Mouse (Mus musculus): Measurements from ENCODE around the gene Camkmt. TPM values are rescaled to one million over a fixed set of nuclear protein-coding genes. Genes with fewer than 3 reads are reported as not detected.
A peak's percentile ranks its signal among the peaks of the same experiment; 100 is the strongest.

Gene Camkmt
- polyA plus RNA-seq, 1 experiment from 2014 or later: 11.4 TPM

- Histone ChIP-seq H3K4me3 (no peak overlapping the region), H3K27me3 (no peaks in the 10 kb centered on the region), H3K4me2 (no peak overlapping the region), H3K36me3 (no peaks in the 10 kb centered on the region), H3K9me3 (no peaks in the 10 kb centered on the region), H3K4me1 (no peaks in the 10 kb centered on the region), H3K27ac (no peak overlapping the region), H3K9ac (no peak overlapping the region)
- WGBS: 51% methylated on average over 8 of the region's 8 CpGs
- no peak for ATAC-seq (ENCODE audit: borderline replicate concordance, extremely low read depth, low FRiP score, low TSS enrichment)
These were observed 352.7 kb downstream of the Camkmt start for GRCm38 (mm10) chr17:85443036-85443435.

DNA sequence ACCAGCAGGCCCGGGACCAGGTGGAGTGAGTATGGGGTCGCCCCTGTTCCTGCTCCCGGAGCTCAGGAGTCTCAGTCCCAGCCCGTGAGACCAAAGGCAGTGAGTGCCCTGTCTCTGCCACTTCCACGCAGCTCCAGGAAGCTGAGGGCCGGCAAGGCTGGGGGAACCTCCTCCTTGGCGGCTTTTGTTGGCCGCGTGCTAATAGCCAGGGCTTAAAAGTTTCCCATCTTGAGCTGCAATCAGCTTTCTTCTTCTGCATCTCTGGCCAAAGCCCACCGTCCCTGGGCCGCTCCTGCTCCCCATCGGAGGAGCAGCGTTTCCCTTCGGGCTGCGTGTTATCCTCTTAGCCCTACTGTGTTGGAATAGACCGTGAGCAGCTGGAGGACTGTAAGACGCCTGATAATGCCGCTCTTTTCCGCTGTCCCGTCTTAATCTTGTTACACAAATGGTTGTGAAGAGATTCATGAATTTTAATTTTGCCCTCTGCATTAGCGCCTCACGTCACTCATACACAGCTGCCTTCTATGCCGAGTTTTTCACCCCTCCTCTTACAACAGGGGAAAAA lies 364.1 kb downstream of the Camkmt start:
- WGBS: 3% methylated on average over 23 of the region's 23 CpGs
- no peak overlapping the region for H3K9ac ChIP-seq
- ATAC-seq (ENCODE audit: borderline replicate concordance, extremely low read depth, low FRiP score, low TSS enrichment): no peak
- H3K27me3 ChIP-seq: peaks cover 80% of the 10 kb centered on the region
- peak overlapping the region; percentile 31 for H3K4me2 ChIP-seq
- H3K4me3 ChIP-seq: no peak overlapping the region
- H3K4me1 ChIP-seq: peaks cover 3% of the 10 kb centered on the region; the same call in 1 of the 2 replicates
- no peaks in the 10 kb centered on the region for H3K36me3 ChIP-seq
- H3K27ac ChIP-seq: no peak overlapping the region
- no peaks in the 10 kb centered on the region for H3K9me3 ChIP-seq

GRCm38 (mm10) chr17:85455063-85455462 lies 364.7 kb downstream of the Camkmt start:
- Histone ChIP-seq H3K4me1 (peaks cover 3% of the 10 kb centered on the region; the same call in 1 of the 2 replicates), H3K36me3 (no peaks in the 10 kb centered on the region), H3K27ac (no peak overlapping the region), H3K27me3 (peaks cover 85% of the 10 kb centered on the region), H3K9me3 (no peaks in the 10 kb centered on the region), H3K4me2 (peak overlapping the region; percentile 31; the same call in 1 of the 2 replicates), H3K4me3 (no peak overlapping the region; the same call in 1 of the 2 replicates), H3K9ac (no peak overlapping the region)
- WGBS: 5% methylated on average over 16 of the region's 16 CpGs
- no peak for ATAC-seq (ENCODE audit: borderline replicate concordance, extremely low read depth, low FRiP score, low TSS enrichment)

DNA sequence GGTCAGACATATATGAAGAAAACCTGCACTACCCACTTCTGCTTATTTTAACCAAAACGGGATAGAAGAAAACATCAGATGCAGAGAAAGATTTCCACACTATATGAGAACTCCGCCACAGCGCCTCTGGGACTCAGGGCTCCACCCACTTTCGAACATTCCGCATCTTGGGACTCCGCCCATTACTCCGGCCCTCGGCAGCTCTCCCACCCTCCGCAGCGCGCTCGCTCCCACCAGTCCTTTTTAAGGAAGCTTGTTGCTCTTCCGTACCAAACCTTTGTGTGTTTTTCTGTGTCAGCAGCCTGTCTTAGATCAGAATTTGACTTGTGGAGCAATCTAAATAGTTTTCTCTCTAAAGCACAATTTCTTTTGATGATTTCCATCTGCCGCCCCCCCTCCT lies 367.7 kb downstream of the Camkmt start:
- no peak for ATAC-seq (ENCODE audit: borderline replicate concordance, extremely low read depth, low FRiP score, low TSS enrichment)
- no peaks in the 10 kb centered on the region for H3K36me3 ChIP-seq
- 0 out of 2 replicates have a peak overlapping the region, but pooled peaks have one; percentile 16 for H3K4me2 ChIP-seq
- no peak overlapping the region for H3K9ac ChIP-seq
- no peak overlapping the region for H3K4me3 ChIP-seq
- H3K9me3 ChIP-seq: no peaks in the 10 kb centered on the region
- H3K4me1 ChIP-seq: peaks cover 3% of the 10 kb centered on the region; the same call in 1 of the 2 replicates
- WGBS: 3% methylated on average over 14 of the region's 14 CpGs
- H3K27ac ChIP-seq: no peak overlapping the region
- peaks cover 97% of the 10 kb centered on the region for H3K27me3 ChIP-seq

DNA sequence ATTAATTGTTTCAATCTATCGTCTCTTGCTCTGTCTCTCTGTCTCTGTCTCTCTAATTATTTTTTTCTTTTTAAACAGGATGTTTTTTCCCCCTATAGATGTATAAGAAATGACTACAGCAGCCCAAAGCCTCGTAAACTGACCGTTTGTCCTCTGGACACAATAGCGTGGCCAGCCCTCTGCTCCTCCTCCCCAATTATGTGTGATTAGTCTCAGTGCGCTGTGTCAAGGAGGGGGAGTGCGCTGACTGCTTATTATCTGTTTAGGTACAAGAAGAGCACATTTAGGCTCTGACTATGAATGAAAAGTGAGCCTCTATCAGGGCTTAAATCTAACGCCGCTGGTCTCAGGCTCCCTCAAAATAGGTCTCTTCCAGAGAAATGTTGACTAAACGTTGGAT lies 368.2 kb downstream of the Camkmt start:
- Histone ChIP-seq H3K27me3 (peaks cover 97% of the 10 kb centered on the region), H3K27ac (no peak overlapping the region), H3K4me1 (peaks cover 3% of the 10 kb centered on the region; the same call in 1 of the 2 replicates), H3K9ac (no peak overlapping the region), H3K4me3 (no peak overlapping the region), H3K9me3 (no peaks in the 10 kb centered on the region), H3K36me3 (no peaks in the 10 kb centered on the region), H3K4me2 (no peak overlapping the region)
- 15% methylated on average over 9 of the region's 9 CpGs for WGBS
- ATAC-seq (ENCODE audit: borderline replicate concordance, extremely low read depth, low FRiP score, low TSS enrichment): no peak

DNA sequence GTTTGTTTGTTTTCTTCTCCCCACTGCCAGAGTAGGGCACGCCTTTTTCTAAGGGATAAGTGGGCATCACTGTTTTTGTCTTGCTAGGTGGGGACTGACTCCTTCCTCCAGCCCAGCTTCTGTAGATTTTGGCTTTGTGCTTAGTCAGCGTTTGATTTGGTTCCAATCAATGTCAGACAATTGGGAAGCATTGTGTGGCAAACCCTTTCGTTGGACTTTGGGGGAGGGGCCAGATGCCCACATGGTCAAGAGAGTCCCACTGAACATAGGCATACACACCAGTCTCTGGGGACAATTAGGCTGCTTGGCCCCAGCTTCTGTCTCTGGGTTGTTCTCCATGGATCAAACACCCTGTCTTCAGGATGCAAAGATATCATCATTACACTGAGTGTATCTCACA lies 371.2 kb downstream of the Camkmt start:
- WGBS: 50% methylated on average over 3 of the region's 3 CpGs

DNA sequence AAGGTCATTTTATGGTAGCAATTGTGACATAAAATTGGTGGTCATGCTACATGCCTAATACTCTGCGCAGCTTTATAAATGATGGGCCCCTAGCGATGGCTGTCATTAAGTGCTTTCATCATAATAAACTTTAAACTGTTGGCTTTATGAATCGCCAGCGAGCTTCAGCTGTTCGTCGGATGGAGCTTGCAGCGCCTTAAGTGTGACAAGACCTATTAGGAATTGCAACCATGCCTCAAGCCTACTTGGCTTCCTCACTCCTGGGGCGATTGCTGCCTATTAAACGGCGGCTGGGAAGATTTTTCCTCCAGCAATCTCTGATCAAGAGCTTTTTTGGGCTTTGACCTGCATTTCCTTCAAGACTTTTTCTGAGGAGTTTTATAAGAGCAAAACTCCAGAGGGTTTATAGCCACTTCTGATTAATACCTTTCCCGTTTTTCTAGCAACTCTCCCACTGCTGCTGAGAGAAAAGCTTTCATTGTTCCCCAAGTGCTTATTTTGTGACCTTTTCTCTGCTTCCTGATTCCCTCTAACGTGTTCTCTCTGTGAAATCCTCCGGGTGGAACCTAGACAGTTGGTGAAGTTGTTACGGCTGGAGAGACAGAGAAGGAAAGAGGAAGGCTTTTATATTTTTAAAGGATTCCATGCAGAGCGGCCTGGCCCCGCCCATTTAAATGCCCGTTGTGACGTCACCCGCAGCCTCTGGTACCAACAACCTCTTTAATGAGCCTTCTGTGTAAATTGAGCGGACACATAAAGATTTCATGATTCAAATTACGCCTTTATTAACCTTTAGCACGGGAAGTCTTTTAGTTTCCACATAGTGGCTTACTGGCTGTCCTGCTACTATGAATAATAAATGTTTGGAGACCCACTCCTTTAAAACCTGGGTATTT lies 373.4 kb downstream of the Camkmt start:
- WGBS: 15% methylated on average over 22 of the region's 22 CpGs
- peaks cover 99% of the 10 kb centered on the region for H3K27me3 ChIP-seq
- H3K4me2 ChIP-seq: no peak overlapping the region
- H3K9ac ChIP-seq: no peak overlapping the region
- no peak overlapping the region for H3K27ac ChIP-seq
- H3K4me1 ChIP-seq: no peaks in the 10 kb centered on the region
- H3K9me3 ChIP-seq: no peaks in the 10 kb centered on the region
- ATAC-seq (ENCODE audit: borderline replicate concordance, extremely low read depth, low FRiP score, low TSS enrichment): no peak
- H3K36me3 ChIP-seq: no peaks in the 10 kb centered on the region
- no peak overlapping the region for H3K4me3 ChIP-seq

More for the DNA sequence above, 371.2 kb downstream of the Camkmt start:
- Histone ChIP-seq H3K4me3 (no peak overlapping the region), H3K9me3 (no peaks in the 10 kb centered on the region), H3K4me1 (no peaks in the 10 kb centered on the region), H3K9ac (no peak overlapping the region), H3K27ac (no peak overlapping the region), H3K36me3 (no peaks in the 10 kb centered on the region), H3K27me3 (peaks cover 97% of the 10 kb centered on the region), H3K4me2 (no peak overlapping the region)
- ATAC-seq (ENCODE audit: borderline replicate concordance, extremely low read depth, low FRiP score, low TSS enrichment): no peak

DNA sequence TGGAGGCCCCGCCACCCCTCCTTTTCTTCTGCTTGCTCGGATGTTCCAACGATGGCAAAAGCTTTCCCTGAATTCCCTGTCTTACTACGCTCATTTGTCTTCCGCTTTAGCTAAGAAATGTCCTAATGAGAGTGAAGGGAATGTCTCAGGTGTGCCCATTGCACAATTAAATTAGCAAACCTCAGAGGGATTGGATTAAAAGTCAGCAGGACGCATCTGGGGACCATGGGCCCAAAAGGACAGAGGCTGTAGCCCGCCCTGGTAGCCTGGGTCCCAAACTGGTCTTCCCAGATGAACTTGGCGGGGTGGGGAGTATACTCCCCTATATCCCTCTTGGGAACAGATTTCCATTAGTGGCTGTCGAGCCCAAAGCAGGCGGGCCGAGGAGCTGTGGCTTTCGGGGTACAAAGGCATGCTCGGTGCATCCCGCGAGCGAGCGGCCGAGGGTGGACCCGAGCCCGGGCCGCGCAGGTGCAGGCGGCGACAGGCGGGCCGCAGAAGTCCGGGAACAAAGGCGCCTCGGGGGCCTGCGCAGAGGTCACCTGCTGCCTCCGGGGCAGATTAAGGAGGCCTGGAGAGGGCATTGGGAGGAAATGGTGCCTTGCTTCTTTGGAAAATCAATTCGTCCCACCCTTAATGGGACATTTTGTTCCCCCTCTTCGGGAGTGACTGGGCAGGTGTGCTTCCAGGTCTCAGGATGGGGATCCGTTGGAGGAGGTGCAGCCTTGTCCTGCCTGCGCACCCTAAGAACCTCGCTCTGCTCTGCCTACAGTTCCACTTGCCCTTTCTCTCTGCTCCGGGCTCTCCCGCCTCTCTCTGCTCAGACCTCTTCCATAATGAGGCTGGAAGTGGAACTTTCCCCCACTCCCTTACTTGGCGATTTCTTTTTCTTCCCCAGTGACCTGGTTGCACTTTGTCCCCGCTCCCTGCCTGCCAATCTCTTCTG lies 374.4 kb downstream of the Camkmt start:
- no peaks in the 10 kb centered on the region for H3K9me3 ChIP-seq
- 3% methylated on average over 40 of the region's 40 CpGs for WGBS
- no peak overlapping the region for H3K4me2 ChIP-seq
- no peaks in the 10 kb centered on the region for H3K36me3 ChIP-seq
- H3K27ac ChIP-seq: no peak overlapping the region
- no peak for ATAC-seq (ENCODE audit: borderline replicate concordance, extremely low read depth, low FRiP score, low TSS enrichment)
- peaks cover 100% of the 10 kb centered on the region for H3K27me3 ChIP-seq
- no peaks in the 10 kb centered on the region for H3K4me1 ChIP-seq
- H3K9ac ChIP-seq: no peak overlapping the region
- H3K4me3 ChIP-seq: no peak overlapping the region

GRCm38 (mm10) chr17:85469776-85470175 lies 379.4 kb downstream of the Camkmt start:
- peaks cover 99% of the 10 kb centered on the region for H3K27me3 ChIP-seq
- ATAC-seq (ENCODE audit: borderline replicate concordance, extremely low read depth, low FRiP score, low TSS enrichment): no peak
- no peaks in the 10 kb centered on the region for H3K36me3 ChIP-seq
- no peak overlapping the region for H3K27ac ChIP-seq
- H3K9ac ChIP-seq: no peak overlapping the region
- H3K4me3 ChIP-seq: no peak overlapping the region
- no peaks in the 10 kb centered on the region for H3K9me3 ChIP-seq
- no peaks in the 10 kb centered on the region for H3K4me1 ChIP-seq
- WGBS: 59% methylated on average over 4 of the region's 4 CpGs
- H3K4me2 ChIP-seq: no peak overlapping the region

- Histone ChIP-seq H3K4me2 (no peak overlapping the region), H3K27me3 (peaks cover 94% of the 10 kb centered on the region), H3K9me3 (no peaks in the 10 kb centered on the region), H3K4me3 (no peak overlapping the region), H3K4me1 (no peaks in the 10 kb centered on the region), H3K27ac (no peak overlapping the region), H3K36me3 (no peaks in the 10 kb centered on the region), H3K9ac (no peak overlapping the region)
- ATAC-seq (ENCODE audit: borderline replicate concordance, extremely low read depth, low FRiP score, low TSS enrichment): no peak
- WGBS: 10% methylated on average over 5 of the region's 5 CpGs
These were observed 382.4 kb downstream of the Camkmt start for GRCm38 (mm10) chr17:85472687-85473202.

DNA sequence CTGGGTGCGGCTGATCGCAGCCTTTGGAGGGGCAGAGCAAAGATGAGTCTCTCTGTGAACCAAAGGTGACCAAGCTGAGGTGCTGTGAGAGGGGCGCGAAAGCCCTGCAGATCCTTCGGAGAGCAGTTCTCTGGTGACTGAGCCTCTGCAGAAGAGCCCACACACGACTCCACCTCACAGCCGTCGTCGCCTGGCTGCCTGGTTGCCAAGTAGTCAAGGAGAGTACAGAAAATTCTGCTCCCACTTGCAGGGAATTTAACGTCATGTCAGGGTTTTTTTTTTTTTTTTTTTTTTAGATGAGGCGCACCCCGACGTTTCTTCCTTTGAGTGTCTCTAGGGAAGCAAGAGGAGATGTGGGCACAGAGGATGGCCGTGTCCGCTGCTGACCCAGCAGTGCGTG lies 382.9 kb downstream of the Camkmt start:
- Histone ChIP-seq H3K4me2 (no peak overlapping the region), H3K27ac (no peak overlapping the region), H3K9ac (no peak overlapping the region), H3K9me3 (no peaks in the 10 kb centered on the region), H3K4me1 (no peaks in the 10 kb centered on the region), H3K4me3 (no peak overlapping the region), H3K36me3 (no peaks in the 10 kb centered on the region), H3K27me3 (peaks cover 93% of the 10 kb centered on the region)
- no peak for ATAC-seq (ENCODE audit: borderline replicate concordance, extremely low read depth, low FRiP score, low TSS enrichment)
- WGBS: 3% methylated on average over 16 of the region's 16 CpGs
